Mouse (Mus musculus): ENCODE measurements around the gene Shd. TPM values are rescaled to one million over a fixed set of nuclear protein-coding genes. Genes with fewer than 3 reads are reported as not detected.
"Not testable (repeated sequence)": the region's sequence is repeated elsewhere in the genome, so short reads cannot be mapped to it uniquely, and the experiment has no call there.

The Shd gene
- total and polyA plus RNA-seq, 2 experiments = 0.35 TPM; not detected in 1

DNA sequence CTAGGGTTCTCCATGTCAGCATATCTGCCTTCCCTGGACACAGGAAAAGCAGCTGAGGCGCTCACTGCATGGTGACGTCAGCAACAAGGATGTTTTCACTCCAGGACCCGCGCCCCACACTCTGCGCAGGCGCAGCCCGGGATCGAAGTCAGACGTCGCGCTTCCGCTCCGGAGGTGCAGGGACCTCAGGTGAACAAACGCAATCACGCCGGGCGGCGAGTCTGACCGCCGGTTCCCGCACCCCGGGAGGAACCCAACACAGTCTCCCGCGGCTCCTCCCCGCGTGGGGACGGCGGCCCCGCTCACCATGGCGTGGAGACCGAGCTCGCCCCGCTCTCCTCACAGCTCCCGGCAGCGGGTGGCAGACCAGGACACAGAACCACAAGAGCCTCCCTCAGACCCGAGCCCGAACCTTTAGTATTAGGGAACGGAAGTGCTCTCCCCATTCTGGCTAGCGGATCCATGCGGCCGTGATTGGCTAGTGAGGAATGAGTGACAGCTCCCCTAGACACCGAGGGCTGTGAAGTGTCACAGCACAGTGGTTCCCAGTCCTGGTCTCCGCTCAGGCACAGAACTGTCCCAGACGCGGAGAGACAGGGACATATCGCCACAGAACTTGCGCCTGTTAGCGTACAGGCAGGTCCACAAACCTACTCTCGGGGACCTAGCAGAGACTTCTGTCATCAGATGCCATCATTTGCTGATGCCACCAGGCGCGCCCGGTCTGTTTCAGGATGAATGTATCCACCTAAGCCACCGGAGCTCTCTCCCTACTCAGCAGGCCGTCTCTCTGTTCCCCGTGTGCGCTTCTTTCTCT lies 25.2 kb upstream of the Shd start:
- Histone ChIP-seq H3K36me3 (ENCODE audit: control insufficient read depth, insufficient read depth, low read length) (peaks cover 11% of the 10 kb centered on the region), H3K27ac (replicated peaks; ENCODE audit: insufficient read depth, low read depth, low read length) (peak overlapping the region; percentile 81), H3K4me3 (ENCODE audit: insufficient read depth, low read depth, low read length) (peak overlapping the region; percentile 57), H3K9ac (ENCODE audit: low read depth, low read length) (peak overlapping the region; percentile 79)
- not testable (repeated sequence) for H3K4me1 ChIP-seq (ENCODE audit: control insufficient read depth, insufficient read depth, low read length); H3K27me3 ChIP-seq (ENCODE audit: control insufficient read depth, insufficient read depth, low read length); H3K79me2 ChIP-seq (ENCODE audit: control insufficient read depth, insufficient read depth, low read length)
- under 1% methylated on average over 56 of the region's 56 CpGs for WGBS
- peak; percentile 80 for TF ChIP-seq POLR2A (IDR thresholded peaks at IDR 0.05; ENCODE audit: extremely low read depth, insufficient read depth, low read length)
- DNase-seq (ENCODE audit: extremely low read depth, low read depth, low spot score) = peak; percentile 83

DNA sequence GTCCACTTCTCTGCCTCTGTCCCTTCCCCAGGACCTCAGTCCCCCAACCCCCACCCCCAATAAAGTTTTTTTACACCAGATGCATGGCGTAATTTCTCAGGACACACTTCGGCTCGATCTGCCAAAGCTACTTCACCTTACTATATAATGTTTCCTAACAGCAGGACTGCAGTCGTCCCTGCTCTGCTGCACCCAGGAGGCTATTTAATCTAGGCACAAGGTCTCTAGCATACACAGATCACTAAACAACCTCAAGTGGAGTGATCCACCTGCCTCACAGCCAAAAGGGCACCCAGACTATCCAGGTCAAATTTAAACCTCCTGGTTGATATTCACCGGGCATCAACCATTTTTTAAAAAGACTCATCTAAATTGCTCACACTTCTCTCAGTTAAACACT lies 24.6 kb upstream of the Shd start:
- Histone ChIP-seq H3K4me1 (ENCODE audit: control insufficient read depth, insufficient read depth, low read length) (peaks cover 1% of the 10 kb centered on the region; the same call in 1 of the 2 replicates), H3K79me2 (ENCODE audit: control insufficient read depth, insufficient read depth, low read length) (no peaks in the 10 kb centered on the region; the same call in 1 of the 2 replicates), H3K36me3 (ENCODE audit: control insufficient read depth, insufficient read depth, low read length) (peaks cover 9% of the 10 kb centered on the region), H3K9ac (ENCODE audit: low read depth, low read length) (peak overlapping the region; percentile 44), H3K27ac (replicated peaks; ENCODE audit: insufficient read depth, low read depth, low read length) (peak overlapping the region; percentile 43), H3K27me3 (ENCODE audit: control insufficient read depth, insufficient read depth, low read length) (no peaks in the 10 kb centered on the region), H3K4me3 (ENCODE audit: insufficient read depth, low read depth, low read length) (peak overlapping the region; percentile 57; the same call in 1 of the 2 replicates)
- WGBS = 10% methylated on average over 5 of the region's 5 CpGs
- DNase-seq (ENCODE audit: extremely low read depth, low read depth, low spot score) = peak; percentile 35
- no peak for TF ChIP-seq POLR2A (IDR thresholded peaks at IDR 0.05; ENCODE audit: extremely low read depth, insufficient read depth, low read length)
- TF ChIP-seq CTCF (IDR thresholded peaks at IDR 0.05; ENCODE audit: low read depth, low read length) = no peak

DNA sequence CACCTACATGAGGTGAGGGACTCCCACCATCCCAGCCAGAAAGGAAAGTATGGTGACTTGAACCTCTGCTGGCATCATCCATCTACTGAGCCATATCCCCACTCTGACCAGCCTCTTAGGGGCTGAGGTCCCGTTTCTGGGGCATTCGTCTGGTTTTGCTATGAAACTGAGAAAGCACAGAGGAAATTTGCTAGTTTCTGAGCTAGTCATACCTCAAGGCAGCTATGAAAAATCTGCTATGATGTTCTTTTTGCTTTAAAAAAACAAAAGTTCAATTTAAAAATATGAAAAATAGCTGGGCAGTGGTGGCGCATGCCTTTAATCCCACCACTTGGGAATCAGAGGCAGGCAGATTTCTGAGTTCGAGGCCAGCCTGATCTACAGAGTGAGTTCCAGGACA lies 21.6 kb upstream of the Shd start:
- no peak for DNase-seq (ENCODE audit: extremely low read depth, low read depth, low spot score)
- Histone ChIP-seq H3K79me2 (ENCODE audit: control insufficient read depth, insufficient read depth, low read length) (no peaks in the 10 kb centered on the region; the same call in 1 of the 2 replicates), H3K27ac (replicated peaks; ENCODE audit: insufficient read depth, low read depth, low read length) (no peak overlapping the region), H3K4me3 (ENCODE audit: insufficient read depth, low read depth, low read length) (no peak overlapping the region), H3K9ac (ENCODE audit: low read depth, low read length) (no peak overlapping the region), H3K36me3 (ENCODE audit: control insufficient read depth, insufficient read depth, low read length) (no peaks in the 10 kb centered on the region), H3K27me3 (ENCODE audit: control insufficient read depth, insufficient read depth, low read length) (no peaks in the 10 kb centered on the region), H3K4me1 (ENCODE audit: control insufficient read depth, insufficient read depth, low read length) (peaks cover 1% of the 10 kb centered on the region; the same call in 1 of the 2 replicates)
- TF ChIP-seq POLR2A (IDR thresholded peaks at IDR 0.05; ENCODE audit: extremely low read depth, insufficient read depth, low read length) (no peak), CTCF (IDR thresholded peaks at IDR 0.05; ENCODE audit: low read depth, low read length) (no peak)
- 93% methylated on average over 4 of the region's 4 CpGs for WGBS

DNA sequence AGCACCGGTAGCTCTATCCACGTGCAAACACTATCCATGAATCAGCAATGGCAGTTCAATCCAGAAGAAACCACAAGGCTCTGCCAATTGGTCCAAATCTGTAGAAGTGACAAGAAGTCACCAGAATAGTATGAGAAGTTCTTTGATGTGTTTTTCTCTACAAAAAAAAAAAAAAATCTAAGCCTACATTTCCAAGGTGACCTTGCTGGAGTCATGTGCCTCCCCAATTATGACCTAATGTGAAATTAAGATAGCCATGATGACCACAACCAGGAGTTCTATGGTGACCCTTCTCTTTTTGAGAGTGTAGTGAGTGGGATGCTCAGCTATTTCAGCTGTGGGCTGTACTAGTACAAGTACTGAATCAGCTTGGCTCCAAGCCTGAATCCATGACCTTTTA lies 20.9 kb upstream of the Shd start, which contains the start of gene Zfp119b:
Zfp119b (minus strand) TSS at position 101 of the 400 bp plus-strand sequence.
- 94% methylated on average over 2 of the region's 2 CpGs for WGBS
- H3K4me1 ChIP-seq (ENCODE audit: control insufficient read depth, insufficient read depth, low read length) = no peaks in the 10 kb centered on the region

GRCm38 (mm10) chr17:55950601-55951000 lies 19.7 kb upstream of the Shd start:
- Histone ChIP-seq H3K27me3 (ENCODE audit: control insufficient read depth, insufficient read depth, low read length) (no peaks in the 10 kb centered on the region), H3K36me3 (ENCODE audit: control insufficient read depth, insufficient read depth, low read length) (no peaks in the 10 kb centered on the region), H3K27ac (replicated peaks; ENCODE audit: insufficient read depth, low read depth, low read length) (no peak overlapping the region), H3K9ac (ENCODE audit: low read depth, low read length) (no peak overlapping the region), H3K4me1 (ENCODE audit: control insufficient read depth, insufficient read depth, low read length) (no peaks in the 10 kb centered on the region), H3K4me3 (ENCODE audit: insufficient read depth, low read depth, low read length) (no peak overlapping the region), H3K79me2 (ENCODE audit: control insufficient read depth, insufficient read depth, low read length) (no peaks in the 10 kb centered on the region)
- DNase-seq (ENCODE audit: extremely low read depth, low read depth, low spot score) = no peak
- TF ChIP-seq CTCF (IDR thresholded peaks at IDR 0.05; ENCODE audit: low read depth, low read length) = no peak
- no peak for TF ChIP-seq POLR2A (IDR thresholded peaks at IDR 0.05; ENCODE audit: extremely low read depth, insufficient read depth, low read length)
- 78% methylated on average over 9 of the region's 9 CpGs for WGBS

More for the DNA sequence above, 20.9 kb upstream of the Shd start, which contains the start of gene Zfp119b:
- TF ChIP-seq CTCF (IDR thresholded peaks at IDR 0.05; ENCODE audit: low read depth, low read length) (no peak), POLR2A (IDR thresholded peaks at IDR 0.05; ENCODE audit: extremely low read depth, insufficient read depth, low read length) (no peak)
- H3K27me3 ChIP-seq (ENCODE audit: control insufficient read depth, insufficient read depth, low read length) = no peaks in the 10 kb centered on the region
- H3K79me2 ChIP-seq (ENCODE audit: control insufficient read depth, insufficient read depth, low read length) = no peaks in the 10 kb centered on the region
- no peak within 1 kb of the TSS for H3K27ac ChIP-seq (replicated peaks; ENCODE audit: insufficient read depth, low read depth, low read length)
- no peak for DNase-seq (ENCODE audit: extremely low read depth, low read depth, low spot score)
- no peaks in the 10 kb centered on the region for H3K36me3 ChIP-seq (ENCODE audit: control insufficient read depth, insufficient read depth, low read length)
- no peak within 1 kb of the TSS for H3K4me3 ChIP-seq (ENCODE audit: insufficient read depth, low read depth, low read length)
- H3K9ac ChIP-seq (ENCODE audit: low read depth, low read length) = no peak within 1 kb of the TSS

GRCm38 (mm10) chr17:55952041-55952440 lies 18.2 kb upstream of the Shd start:
- no peak for DNase-seq (ENCODE audit: extremely low read depth, low read depth, low spot score)
- TF ChIP-seq CTCF (IDR thresholded peaks at IDR 0.05; ENCODE audit: low read depth, low read length) (no peak), POLR2A (IDR thresholded peaks at IDR 0.05; ENCODE audit: extremely low read depth, insufficient read depth, low read length) (no peak)
- Histone ChIP-seq H3K27me3 (ENCODE audit: control insufficient read depth, insufficient read depth, low read length) (no peaks in the 10 kb centered on the region), H3K36me3 (ENCODE audit: control insufficient read depth, insufficient read depth, low read length) (no peaks in the 10 kb centered on the region), H3K79me2 (ENCODE audit: control insufficient read depth, insufficient read depth, low read length) (no peaks in the 10 kb centered on the region), H3K4me1 (ENCODE audit: control insufficient read depth, insufficient read depth, low read length) (0 out of 2 replicates have a peak, but pooled peaks cover 2% of the 10 kb centered on the region), H3K9ac (ENCODE audit: low read depth, low read length) (no peak overlapping the region), H3K27ac (replicated peaks; ENCODE audit: insufficient read depth, low read depth, low read length) (no peak overlapping the region), H3K4me3 (ENCODE audit: insufficient read depth, low read depth, low read length) (no peak overlapping the region)

Data from liver, adult 2 months (tissue).